Mouse (Mus musculus): ENCODE measurements around the gene Bcas2. TPM values are rescaled to one million over a fixed set of nuclear protein-coding genes. Genes with fewer than 3 reads are reported as not detected.
"Not testable (repeated sequence)": the region's sequence is repeated elsewhere in the genome, so short reads cannot be mapped to it uniquely, and the experiment has no call there.

Bcas2 gene
- total RNA-seq (2021), result 10 to 100 TPM; 49.4 to 49.6 TPM

DNA sequence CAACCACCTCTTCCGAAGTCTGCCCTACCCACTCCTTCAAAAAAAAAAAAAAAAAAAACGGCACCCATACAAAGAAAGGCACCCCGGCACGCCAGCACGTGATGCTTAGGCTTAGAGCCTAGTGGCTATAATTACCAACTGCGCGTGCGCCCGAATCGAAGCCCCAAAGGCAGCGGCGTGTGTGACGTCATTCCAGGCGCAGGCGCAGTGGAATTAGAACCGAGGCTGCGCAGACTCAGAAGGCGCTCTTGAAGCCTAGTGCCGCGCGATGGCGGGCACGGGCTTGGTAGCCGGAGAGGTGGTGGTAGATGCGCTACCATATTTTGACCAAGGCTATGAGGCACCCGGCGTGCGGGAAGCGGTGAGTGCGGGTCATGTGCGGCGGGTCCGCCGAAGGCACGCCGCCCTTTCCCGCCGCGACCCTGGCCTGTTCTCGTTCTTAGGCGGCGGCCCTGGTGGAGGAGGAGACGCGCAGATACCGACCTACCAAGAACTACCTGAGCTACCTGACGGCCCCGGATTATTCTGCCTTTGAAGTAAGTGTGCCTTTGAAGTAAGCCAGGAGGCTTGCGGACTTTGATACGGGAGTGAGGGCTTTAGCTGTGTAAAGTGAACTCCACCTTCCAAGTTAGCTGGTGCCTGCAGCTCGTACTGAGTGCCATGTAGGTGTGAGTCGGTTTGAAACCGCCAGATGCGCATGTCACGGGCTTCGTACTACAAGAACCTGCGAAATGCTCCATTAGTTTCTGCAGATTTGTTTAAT, at the start of gene Bcas2:
TSS of gene Bcas2 (plus strand) at position 151 of the 763 bp plus-strand sequence.
- intact Hi-C loops (cut with DNase I), result loop anchor here (2.0 kb wide), 2 partner anchors 69 to 113 kb away; partner anchors contain the start of genes Dennd2c and Nras

DNA sequence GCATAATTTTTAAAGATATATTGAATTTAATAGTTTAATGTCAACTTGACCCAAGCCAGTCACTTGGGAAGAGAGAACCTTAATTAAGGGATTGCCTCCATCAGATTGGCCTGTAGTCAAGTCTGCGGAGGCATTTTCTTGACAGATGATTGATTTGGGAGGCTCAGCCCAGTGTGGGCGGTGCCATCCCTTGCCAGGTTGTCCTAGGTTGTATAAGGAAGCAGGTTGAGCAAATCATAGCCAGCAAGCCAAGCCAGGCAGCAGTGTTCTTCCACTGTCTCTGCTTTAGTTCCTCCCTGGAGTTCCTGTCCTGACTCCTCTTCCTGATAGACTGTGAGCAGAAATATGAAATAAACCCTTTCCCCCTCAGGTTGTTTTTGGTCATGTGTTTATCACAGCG, 47.8 kb upstream of the Bcas2 start:
- intact Hi-C loops (cut with DNase I), result no loop called here

More for the DNA sequence above, at the start of gene Bcas2:
- DNase-seq (ENCODE audit: low spot score), result peak; percentile 92

DNA sequence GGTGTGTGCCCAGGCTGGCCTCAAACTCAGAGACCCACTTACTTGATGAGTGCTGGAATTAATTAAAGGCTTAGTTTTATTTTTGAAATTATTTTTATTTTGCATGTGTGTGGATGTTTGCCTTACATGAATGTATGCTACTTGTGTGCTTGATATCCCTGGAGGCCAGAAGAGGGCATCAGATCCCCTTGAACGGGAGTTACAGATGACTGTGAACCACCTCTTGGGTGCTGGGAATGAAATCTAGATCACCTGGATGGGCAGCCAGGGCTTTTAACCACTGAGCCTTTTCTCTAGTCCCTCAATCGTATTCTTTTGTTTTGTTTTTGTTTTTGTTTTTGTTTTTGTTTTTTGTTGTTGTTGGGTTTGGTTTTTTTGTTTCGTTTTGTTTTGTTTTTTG, 45.3 kb upstream of the Bcas2 start:
- intact Hi-C loops (cut with DNase I), result no loop called here
- DNase-seq (ENCODE audit: low spot score), result no peak

More for the DNA sequence above, 47.8 kb upstream of the Bcas2 start:
- DNase-seq (ENCODE audit: low spot score), result no peak

DNA sequence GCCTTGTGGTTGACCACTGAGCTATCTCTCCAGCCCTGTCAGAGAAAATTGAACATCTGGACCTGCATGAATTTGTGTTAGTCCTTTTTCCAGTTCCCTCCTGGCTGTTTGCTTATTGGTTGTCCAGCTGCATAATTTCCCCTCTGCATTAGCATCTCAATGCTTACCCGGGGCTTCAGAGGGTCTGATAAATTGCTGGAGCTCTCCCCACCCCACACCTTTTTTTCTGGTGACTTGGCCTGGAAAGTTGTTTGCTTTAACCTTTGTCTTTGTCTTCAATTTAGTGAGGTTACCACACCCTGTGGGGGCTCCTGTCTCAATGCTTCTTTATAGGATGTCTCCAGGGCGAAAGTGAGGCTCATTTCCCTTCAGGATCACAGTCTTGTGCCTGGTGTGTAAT, 44.3 kb upstream of the Bcas2 start:
- DNase-seq (ENCODE audit: low spot score), result no peak
- intact Hi-C loops (cut with DNase I), result no loop called here

DNA sequence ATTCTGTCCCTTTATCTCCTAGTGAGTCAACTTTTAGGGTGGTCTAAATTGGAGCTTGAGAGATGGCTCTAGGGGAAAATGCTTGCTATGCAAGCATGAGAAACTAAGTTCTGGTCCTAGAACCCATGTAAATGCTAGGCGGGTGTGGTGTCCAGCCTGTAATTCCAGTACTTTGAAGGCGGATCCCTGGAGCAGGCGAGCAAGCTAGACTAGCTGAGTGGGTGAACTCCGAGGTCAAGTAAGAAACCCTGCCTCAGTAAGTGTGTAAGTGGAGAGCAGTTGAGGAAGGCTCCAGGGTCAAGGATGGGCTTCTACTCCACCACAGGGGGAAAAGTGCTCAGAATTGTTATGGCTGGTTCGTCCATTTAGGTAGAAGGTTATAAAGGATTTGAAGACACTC, 43.7 kb upstream of the Bcas2 start:
- intact Hi-C loops (cut with DNase I), result no loop called here
- DNase-seq (ENCODE audit: low spot score), result no peak

DNA sequence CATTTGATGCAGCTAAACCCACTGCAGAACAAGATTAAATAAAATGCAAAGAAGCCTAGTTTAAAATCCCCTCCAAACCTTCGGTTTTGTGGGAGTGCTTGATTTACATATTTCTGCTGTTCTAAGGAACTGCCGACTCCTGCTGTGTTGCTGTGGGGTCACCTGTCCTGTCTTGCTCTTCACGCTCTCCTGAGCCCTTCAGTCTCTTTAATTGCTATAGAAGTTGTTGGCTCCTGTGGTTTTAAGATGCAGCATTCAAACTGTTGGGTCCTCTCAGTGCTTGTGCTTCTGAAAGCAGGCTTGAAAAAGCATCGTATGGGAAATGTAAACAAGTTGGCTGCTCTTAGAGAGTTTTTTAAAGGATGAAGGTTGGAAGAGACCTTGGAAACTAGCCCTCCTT, 43.2 kb upstream of the Bcas2 start:
- no peak for DNase-seq (ENCODE audit: low spot score)
- intact Hi-C loops (cut with DNase I), result no loop called here

DNA sequence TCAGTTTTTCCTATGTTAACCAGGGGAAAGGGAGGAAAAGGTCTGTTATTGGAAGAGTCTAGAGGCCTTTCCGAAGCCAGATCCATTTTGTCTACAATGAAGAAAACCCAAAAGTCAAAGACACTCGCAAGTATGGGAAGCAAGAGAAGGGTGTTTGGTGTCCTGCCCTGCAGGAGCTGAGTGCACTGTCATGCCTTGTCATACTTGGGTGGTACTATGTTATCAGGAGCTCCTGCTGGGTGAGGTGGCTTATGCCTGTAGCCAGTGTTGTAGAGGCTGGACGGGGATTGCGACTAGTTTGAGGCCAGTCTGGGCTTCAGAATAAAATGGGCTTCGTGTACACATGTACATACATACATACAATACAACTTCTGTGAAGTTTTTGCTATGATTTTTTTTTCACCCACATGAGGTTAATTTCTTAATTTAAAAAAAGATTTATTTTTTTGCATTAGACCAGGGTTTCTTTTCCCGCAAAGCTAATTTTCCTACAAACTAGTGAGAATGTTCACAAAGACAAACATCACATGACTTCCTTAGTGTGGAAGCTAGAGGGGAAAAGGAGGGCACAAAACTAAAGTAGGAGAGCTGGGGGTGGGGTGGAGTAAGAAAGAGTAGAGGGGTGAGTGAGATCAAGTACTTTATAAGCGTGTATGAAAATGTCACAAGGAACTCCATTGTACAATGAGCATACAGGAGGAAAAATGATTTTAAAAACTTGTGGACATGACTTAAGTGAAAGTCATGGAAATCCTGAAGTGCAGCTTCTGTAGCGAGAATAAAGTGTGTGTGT, 41.9 kb upstream of the Bcas2 start:
- intact Hi-C loops (cut with DNase I), result no loop called here
- no peak for DNase-seq (ENCODE audit: low spot score)

DNA sequence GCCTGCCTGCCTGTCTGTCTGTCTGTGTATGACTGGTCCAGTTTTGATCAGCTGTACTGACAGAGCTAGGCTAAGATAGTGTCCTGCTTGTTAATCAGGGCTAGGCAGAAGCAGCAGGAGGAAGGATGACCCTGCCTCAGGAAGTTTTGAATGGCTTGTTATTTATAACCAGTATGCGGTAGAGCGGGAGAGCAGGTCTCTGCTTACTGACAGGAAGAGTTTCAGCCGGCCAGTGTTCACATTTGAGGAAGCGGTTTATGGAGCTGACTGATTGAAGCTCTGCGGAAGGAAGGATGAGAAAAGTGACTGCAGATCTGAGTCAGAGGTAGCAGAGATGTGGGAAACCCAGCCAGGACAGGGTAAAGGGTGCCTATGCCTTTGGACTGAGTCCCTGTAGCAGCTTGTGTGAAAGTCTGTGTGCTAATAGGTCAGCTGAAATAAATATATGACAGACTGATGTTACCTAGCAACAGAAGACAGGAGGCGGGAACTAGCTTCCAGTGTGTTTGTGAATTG, 41.2 kb upstream of the Bcas2 start:
- intact Hi-C loops (cut with DNase I), result no loop called here
- DNase-seq (ENCODE audit: low spot score), result peak; percentile 6

DNA sequence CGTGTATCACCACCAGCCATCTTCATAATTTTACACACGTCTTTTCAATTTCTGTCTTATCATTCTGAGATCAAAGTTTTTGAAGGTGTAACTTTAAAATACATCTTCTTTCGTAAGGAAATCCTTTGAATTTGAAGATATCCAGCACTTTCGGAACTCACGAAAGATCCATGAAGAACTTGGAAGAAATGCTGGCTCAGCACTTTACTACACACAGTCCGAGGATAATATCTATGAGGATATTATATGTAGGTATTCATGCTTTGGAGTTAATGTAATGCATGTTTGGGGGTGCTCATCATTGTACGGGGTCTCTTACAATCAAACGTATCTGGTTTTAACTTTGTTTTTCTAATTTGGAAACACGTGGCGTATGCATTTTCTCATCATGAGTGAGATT, 38.4 kb upstream of the Bcas2 start:
- no peak for DNase-seq (ENCODE audit: low spot score)
- intact Hi-C loops (cut with DNase I), result no loop called here

DNA sequence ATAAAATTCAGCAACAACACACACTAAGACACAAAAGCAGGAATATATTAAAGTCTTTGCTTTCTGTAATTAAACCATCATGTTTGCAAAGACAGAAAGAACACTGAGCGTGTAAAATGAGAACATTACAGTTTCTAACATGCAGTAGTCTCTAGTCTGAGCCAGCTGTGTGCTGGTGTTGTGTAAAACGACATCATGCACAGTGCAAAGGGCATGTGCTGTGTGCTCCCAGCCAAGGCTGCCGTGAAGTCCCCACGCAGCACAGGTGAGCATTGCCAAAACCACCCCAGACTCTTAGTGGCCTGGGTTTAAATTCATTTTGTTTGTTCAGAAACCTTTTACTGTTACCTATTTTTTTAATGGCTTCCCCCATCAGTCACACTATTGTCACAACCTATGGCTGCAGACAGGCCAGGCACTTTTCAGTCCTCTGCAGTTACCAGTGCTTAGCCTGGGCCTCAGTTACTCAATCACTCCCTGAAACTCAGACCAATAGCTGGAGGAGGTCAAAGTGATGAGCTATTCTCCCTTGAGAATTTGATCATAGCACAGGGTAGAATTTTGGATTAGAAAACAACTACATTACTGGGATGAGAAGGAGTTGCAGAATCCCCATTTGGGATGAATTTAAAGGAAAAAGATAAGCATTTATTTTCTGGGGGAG, 34.9 kb upstream of the Bcas2 start:
- no peak for DNase-seq (ENCODE audit: low spot score)
- intact Hi-C loops (cut with DNase I), result no loop called here

DNA sequence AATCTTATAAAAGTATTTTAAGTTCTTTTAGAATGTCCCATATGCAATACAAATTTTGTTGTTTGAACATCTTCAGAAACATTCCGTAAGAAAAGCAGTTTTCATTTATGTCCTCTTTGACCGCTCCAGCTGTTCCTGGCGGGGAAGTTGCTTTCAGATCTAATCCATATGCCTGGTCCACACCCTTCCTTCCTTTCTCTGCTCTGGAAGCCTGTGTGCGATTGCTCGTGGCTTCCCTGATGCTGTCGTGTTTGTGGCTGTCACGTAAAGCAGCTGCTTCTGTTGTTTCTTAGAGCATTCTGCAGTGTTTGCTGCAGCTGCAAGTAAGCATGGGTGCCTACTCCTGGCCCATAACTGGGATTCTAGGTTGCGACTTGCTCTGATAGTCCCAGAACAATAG, 32.4 kb upstream of the Bcas2 start:
- intact Hi-C loops (cut with DNase I), result no loop called here
- DNase-seq (ENCODE audit: low spot score), result peak; percentile 14

DNA sequence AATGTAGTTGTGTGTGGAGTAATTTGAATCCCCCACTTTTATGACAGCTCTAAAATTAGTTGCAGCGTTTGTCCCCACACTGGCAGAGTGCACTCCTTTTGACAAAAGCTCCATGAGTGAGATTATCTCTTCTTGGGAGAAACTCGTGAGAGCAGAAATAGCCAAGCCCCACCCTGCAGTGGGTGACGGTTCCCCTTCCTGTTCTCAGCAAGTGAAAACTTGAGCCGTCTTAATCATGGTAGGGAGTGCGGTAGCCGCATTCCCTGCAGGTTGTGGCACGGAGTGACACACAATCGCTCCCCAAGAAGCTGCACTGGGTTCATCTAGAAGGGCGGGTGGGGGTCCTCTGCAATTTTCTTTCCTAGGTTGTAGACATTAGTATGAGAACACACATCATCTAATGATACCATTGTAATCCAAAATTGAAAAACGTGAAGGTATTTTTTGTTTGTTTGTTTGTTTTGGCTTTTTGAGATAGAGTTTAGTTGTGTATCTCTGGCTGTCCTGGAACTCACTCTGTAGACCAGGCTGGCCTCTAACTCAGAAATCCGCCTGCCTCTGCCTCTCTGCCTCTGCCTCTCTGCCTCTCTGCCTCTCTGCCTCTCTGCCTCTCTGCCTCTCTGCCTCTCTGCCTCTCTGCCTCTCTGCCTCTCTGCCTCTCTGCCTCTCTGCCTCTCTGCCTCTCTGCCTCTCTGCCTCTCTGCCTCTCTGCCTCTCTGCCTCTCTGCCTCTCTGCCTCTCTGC, 31.2 kb upstream of the Bcas2 start:
- intact Hi-C loops (cut with DNase I), result not testable (repeated sequence)

DNA sequence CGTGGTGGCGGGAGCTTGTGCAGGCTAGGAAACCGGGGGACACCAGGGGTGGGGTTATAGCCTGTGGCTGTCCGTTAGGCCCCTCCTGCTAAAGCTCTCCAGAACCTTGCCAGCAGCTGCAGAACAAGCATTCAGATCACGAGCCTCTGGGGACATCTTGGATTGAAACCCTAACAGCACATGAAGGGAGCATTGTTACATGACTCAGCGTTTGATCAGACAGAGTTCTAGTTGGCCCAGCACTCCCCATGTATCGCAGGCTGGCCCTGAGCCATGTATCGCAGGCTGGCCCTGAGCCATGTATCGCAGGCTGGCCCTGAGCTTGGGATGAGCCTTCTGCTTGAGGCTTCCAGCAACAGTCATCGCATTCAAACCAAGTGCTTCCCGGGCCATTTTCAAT, 30.2 kb upstream of the Bcas2 start:
- DNase-seq (ENCODE audit: low spot score), result no peak
- intact Hi-C loops (cut with DNase I), result no loop called here

More for the DNA sequence above, 31.2 kb upstream of the Bcas2 start:
- DNase-seq (ENCODE audit: low spot score), result peak; percentile 26

DNA sequence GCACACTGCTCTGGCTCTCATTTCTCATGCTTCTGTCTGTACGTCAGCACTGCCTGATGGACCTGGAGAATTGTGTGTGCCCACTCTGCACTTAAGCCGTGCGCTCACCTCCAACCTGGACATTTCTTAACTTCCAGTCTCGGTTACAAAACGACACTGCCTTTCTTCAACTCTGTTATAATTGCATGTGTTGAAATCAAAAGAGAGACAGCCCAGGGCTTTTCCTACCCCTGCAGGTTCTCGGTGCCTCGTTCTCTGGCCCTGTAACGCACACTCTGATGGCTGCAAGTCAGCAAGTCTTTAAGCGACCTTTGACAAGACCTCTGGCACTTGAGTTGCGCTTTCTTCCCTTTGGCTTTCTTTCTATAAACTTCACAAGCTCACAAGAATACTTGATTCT, 29.1 kb upstream of the Bcas2 start:
- intact Hi-C loops (cut with DNase I), result no loop called here
- no peak for DNase-seq (ENCODE audit: low spot score)

DNA sequence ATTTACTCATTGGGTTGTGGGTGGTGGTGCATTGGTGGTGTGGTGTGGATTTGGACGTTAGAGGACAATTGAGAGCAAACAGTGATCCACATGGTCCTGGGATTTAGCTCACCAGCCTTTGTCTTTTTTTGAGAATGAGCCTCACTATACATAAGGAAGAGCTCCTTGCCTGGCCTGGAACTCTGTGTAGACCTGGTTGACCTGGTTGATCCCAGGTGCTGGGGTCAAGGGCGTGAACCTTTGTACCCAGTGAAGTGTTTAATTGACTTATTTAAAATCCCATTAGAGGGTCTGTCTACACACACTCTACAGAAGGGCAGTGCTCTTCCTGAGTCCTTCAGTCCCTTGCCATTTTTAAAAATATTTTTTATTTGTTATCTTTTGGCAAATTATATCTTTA, 26.1 kb upstream of the Bcas2 start:
- DNase-seq (ENCODE audit: low spot score), result no peak
- intact Hi-C loops (cut with DNase I), result loop anchor here (5.0 kb wide), 1 partner anchor 43 kb away; the partner anchor contains the start of gene Dennd2c

DNA sequence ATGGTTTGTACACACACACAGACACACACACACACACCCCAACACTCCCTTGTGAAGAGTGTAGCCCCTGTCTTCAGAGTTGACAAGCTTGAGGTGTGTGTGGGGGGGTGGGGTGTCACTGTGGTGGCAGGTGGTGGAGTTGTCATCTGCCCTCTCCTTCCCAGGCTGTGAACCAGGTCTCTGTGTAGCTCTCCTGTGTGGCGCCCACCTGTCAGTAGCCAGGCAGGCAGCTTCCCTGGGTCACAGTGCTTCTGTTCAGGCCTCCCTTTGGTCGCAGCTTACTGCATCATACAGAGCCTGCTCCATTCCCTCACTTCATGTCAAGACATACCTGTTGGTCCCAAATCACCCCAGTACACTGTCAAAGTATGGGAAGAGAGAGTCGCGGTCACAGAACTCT, 25.7 kb upstream of the Bcas2 start:
- intact Hi-C loops (cut with DNase I), result loop anchor here (5.0 kb wide), 1 partner anchor 43 kb away; the partner anchor contains the start of gene Dennd2c
- DNase-seq (ENCODE audit: low spot score), result no peak

DNA sequence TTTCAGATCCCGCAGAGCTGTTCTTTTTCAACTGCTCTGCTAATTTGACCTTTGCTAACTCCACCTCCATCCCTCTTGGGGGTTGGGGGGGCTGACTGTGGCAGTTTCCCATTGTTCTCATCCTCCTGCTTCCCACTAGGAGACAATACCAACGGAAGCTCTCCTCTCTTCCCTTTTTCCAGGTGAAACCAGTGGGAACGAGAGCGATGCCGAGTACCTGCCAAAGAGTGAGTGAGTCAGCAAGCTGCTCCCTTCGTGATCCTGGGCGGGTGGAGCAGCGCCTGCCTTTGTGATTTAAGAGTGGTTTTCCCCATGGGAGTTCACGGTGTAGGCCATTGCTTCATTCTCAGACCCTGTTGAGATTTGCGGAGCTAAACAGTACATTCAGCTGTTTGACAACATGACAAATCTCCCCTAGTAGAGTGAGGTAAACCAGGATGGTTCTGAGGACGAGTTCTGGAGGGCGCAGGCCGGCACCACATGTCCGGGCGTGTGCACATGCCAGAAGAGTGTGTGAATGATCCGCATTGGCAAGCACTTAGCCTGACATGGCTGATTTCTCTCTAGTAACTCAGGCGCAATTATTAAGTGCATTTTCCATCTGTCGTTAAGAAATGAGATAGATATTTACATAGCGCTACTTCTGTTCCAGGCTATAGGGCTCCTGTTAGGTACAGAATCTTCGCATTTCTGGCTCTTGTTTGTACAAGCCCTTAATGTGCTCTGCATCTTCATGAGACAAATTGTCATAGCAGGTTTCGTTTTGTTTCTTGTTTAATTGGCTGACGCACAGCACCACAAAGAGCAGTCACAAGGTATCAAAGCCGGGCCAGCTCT, 24.9 kb upstream of the Bcas2 start:
- DNase-seq (ENCODE audit: low spot score), result no peak
- intact Hi-C loops (cut with DNase I), result loop anchor here (5.0 kb wide), 1 partner anchor 44 kb away; the partner anchor contains the start of gene Dennd2c

DNA sequence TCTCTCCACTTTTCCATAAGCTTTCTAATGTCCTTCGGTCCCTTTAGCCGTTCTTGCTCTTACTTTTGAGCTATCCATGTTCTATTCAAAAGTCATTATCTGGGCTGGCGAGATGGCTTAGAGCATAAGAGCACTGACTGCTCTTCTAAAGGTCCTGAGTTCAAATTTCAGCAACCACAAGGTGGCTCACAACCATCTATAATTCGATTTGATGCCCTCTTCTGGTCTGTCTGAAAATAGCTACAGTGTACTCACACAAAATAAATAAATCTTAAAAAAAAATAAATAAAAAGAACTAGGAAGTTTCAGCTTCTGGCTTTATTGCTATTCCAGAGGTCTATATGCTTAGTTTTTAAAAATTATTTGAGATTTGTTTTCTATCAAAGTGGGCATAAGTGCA, 23.7 kb upstream of the Bcas2 start:
- DNase-seq (ENCODE audit: low spot score), result no peak
- intact Hi-C loops (cut with DNase I), result loop anchor here (5.0 kb wide), 1 partner anchor 45 kb away; the partner anchor contains the start of gene Dennd2c

DNA sequence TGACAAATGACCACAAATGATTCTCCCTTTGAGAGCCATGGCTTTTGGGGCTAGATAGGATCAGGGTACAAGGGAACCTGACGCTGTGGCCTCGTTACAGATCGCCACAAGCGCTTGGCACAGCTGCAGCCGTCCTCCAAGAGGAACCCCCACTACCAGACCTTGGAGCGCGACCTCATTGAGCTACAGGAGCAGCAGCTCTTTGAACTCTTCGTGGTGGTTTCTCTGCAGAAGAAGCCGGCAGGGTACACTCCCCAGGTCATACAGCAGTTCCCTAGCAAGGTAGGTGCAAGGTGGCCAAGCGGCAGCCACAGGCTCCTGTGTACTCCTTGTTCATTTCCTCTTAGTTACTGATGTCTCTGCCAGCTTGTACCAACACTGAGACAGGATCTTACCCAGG, 22.5 kb upstream of the Bcas2 start:
- DNase-seq (ENCODE audit: low spot score), result no peak
- intact Hi-C loops (cut with DNase I), result loop anchor here (5.0 kb wide), 1 partner anchor 47 kb away; the partner anchor contains the start of gene Dennd2c

Measured in heart, postnatal 25 days (tissue).